Mouse (Mus musculus) forebrain, embryonic 11.5 days (tissue): ENCODE data around the gene Prf1. TPM values are rescaled to one million over a fixed set of nuclear protein-coding genes. Genes with fewer than 3 reads are reported as not detected.

Source experiments
- ATAC-seq: fragments of 200-750 bp; cut with Nextera tagmentation; replicated peaks from 2 replicates; pipeline ENCODE4 v1.8.0; 2017; ENCODE audit warnings: moderate TSS enrichment; ENCODE audit not compliant: low FRiP score
- DNase-seq: peaks from one replicate; pipeline ENCODE4 v3.0.0-alpha.2; 2017; ENCODE audit warnings: low spot score
- H3K27ac ChIP-seq: fragments of 300-500 bp; sonication (generic); 2 replicates; pipeline ENCODE4 v1.5.1; 2014; ENCODE audit warnings: low read depth, low read length
- H3K27me3 ChIP-seq: fragments of 300-500 bp; sonication (generic); 2 replicates; pipeline ENCODE4 v1.6.1; 2014; ENCODE audit warnings: mild to moderate bottlenecking, low read length, mixed read lengths; ENCODE audit not compliant: control insufficient read depth, insufficient read depth
- H3K36me3 ChIP-seq: fragments of 300-500 bp; sonication (generic); 2 replicates; pipeline ENCODE4 v1.6.1; 2014; ENCODE audit warnings: mild to moderate bottlenecking, low read length, moderate library complexity, mixed read lengths; ENCODE audit not compliant: control insufficient read depth, insufficient read depth
- H3K4me1 ChIP-seq: fragments of 300-500 bp; sonication (generic); replicated peaks from 2 replicates; pipeline ENCODE4 v1.6.1; 2014; ENCODE audit warnings: low read length, mixed read lengths; ENCODE audit not compliant: control insufficient read depth, insufficient read depth
- H3K4me2 ChIP-seq: fragments of 300-500 bp; sonication (generic); 2 replicates; pipeline ENCODE4 v1.6.1; 2014; ENCODE audit warnings: low read depth, mild to moderate bottlenecking, low read length, moderate library complexity, mixed read lengths; ENCODE audit not compliant: severe bottlenecking
- H3K4me3 ChIP-seq: fragments of 300-500 bp; sonication (generic); 2 replicates; pipeline ENCODE4 v1.5.1; 2014; ENCODE audit warnings: low read depth, low read length
- H3K9ac ChIP-seq: fragments of 300-500 bp; sonication (generic); 2 replicates; pipeline ENCODE4 v1.6.1; 2014; ENCODE audit warnings: low read length
- H3K9me3 ChIP-seq: fragments of 300-500 bp; sonication (generic); 2 replicates; pipeline ENCODE4 v1.6.1; 2016; ENCODE audit warnings: low read length, mixed read lengths; ENCODE audit not compliant: control insufficient read depth
- WGBS: fragments of 180-500 bp; shearing (Covaris S2); extraction: QIAGEN DNeasy Blood & Tissue Kit; methylation state at CpG from one replicate; pipeline ENCODE4 v1.1.7; 2014; 5-methylcytosine and 5-hydroxymethylcytosine counted together
- polyA plus RNA-seq: library from polyadenylated mRNA; unstranded; fragments of >200 nt; fragmentation: Nextera tagmentation; extraction: Ambion mirVana; gene quantifications from 2 replicates; pipeline ENCODE4 v1.2.1, GENCODE M21; 2014

Gene Prf1
- polyA plus RNA-seq, 1 experiment from 2014 or later = not detected

DNA sequence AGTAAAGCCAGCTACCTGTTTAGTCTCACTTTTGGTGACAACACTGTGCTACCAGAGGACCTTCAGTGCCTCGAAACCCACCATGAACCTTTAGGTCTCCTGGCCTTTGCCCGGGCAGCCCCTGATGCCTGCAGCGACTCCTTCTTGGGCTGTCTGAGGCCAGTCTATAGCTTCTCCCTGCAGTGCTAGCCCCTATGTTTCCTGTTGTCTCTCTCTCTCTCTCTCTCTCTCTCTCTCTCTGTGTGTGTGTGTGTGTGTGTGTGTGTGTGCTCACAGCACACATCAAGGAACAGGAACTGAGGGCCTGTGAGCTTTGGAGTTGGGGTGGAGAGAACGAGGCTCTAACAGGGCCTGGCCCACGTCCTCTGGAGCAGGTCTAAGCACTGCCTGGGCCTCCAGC, 39.0 kb downstream of the Prf1 start:
- Histone ChIP-seq H3K4me1 (no peaks in the 10 kb centered on the region), H3K4me3 (no peak overlapping the region), H3K27ac (no peak overlapping the region), H3K9ac (no peak overlapping the region), H3K36me3 (no peaks in the 10 kb centered on the region), H3K4me2 (no peak overlapping the region), H3K27me3 (no peaks in the 10 kb centered on the region), H3K9me3 (no peaks in the 10 kb centered on the region)
- ATAC-seq (no peak), DNase-seq (no peak)
- 76% methylated on average over 5 of the region's 5 CpGs for WGBS

DNA sequence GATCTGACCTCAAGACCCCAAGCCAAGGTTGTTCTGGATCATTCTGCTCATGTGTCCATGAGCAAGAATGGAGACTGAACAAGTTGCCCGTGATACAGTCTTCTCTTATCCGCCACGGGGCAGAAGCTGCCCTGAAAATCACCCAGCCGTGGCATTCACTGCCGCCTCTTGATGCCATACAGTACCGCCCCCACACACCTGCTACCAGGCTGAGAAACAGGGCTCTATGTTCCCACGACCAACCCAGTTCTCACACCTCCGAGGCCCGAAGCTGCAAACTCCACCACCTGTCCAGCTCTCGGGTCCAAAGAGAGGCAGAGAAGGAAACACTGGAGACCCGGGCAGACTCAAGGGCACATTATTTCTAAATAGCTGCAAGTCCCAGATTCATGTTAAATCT, 40.0 kb downstream of the Prf1 start:
- Histone ChIP-seq H3K9ac (no peak overlapping the region), H3K27me3 (no peaks in the 10 kb centered on the region), H3K4me1 (no peaks in the 10 kb centered on the region), H3K4me2 (no peak overlapping the region), H3K36me3 (no peaks in the 10 kb centered on the region), H3K27ac (no peak overlapping the region), H3K9me3 (no peaks in the 10 kb centered on the region), H3K4me3 (no peak overlapping the region)
- ATAC-seq (no peak), DNase-seq (no peak)
- WGBS = 91% methylated on average over 11 of the region's 11 CpGs

DNA sequence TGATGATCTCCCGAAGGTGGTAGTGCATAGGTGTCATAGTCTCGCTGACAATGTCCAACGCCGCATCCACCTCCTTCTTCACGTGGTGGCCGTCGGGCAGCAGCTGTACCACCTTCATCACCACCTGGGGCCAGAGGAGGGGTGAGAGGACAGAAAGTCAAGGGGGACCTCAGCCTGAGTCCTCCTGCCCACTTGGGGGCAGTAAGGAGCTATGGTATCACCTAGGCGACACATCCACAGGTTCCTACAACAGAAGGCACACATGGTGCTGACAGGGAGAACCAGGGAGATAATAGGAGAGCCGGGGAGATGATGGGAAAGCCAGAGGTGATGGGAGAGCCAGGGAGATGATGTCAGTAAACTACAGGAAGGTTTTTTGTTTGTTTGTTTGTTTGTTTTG, 41.6 kb downstream of the Prf1 start:
- no peak overlapping the region for H3K9ac ChIP-seq
- whole genome bisulfite sequencing = 88% methylated on average over 9 of the region's 9 CpGs
- no peaks in the 10 kb centered on the region for H3K4me1 ChIP-seq
- no peak for DNase-seq
- ATAC-seq = no peak
- H3K27me3 ChIP-seq = no peaks in the 10 kb centered on the region
- no peak overlapping the region for H3K4me2 ChIP-seq
- H3K9me3 ChIP-seq = no peaks in the 10 kb centered on the region
- no peak overlapping the region for H3K27ac ChIP-seq
- H3K4me3 ChIP-seq = no peak overlapping the region
- H3K36me3 ChIP-seq = no peaks in the 10 kb centered on the region

DNA sequence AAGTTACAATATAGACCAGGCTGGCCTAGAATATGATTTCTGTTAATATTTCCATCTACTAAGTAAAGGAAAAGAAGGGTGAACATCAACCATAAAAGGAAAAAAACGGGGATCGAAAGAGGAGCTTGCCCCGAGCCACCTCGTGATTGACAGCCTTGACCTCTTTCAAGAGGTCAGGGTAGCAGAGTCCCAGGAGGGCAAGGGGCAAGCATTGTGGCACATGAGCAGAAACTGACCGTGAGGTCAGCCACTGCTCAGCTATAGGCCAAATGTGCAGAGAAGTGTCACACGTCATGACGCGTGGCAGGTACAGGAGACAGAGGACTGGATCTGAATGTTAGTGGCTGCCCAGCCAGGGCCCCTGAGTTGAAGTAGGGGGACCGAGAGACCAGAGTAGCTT, 42.6 kb downstream of the Prf1 start:
- H3K9me3 ChIP-seq = no peaks in the 10 kb centered on the region
- DNase-seq = no peak

DNA sequence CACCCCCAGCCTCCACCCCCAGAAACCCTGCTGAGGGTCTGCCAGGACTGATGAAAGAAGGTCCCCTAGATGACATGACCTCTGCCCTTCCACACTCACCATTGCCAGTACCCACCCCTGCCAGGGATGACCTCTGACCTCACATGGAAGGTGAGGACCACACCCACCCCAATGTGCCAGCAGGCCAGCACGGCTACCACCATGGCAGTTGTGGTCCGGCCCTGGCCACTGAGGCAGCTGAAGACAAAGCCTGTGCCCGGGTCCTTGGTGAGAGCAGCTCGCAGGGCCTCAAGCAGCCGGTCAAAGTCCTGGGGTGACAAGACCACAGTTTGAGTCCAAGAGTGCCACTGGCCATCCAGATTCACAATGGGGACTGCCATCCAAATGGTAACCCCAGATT, 43.4 kb downstream of the Prf1 start:
- 93% methylated on average over 5 of the region's 5 CpGs for WGBS
- Histone ChIP-seq H3K27ac (no peak overlapping the region), H3K36me3 (no peaks in the 10 kb centered on the region), H3K9ac (no peak overlapping the region), H3K4me1 (no peaks in the 10 kb centered on the region), H3K9me3 (no peaks in the 10 kb centered on the region), H3K27me3 (no peaks in the 10 kb centered on the region), H3K4me3 (no peak overlapping the region), H3K4me2 (no peak overlapping the region)
- ATAC-seq (no peak), DNase-seq (no peak)

More for the DNA sequence above, 42.6 kb downstream of the Prf1 start:
- Histone ChIP-seq H3K9ac (no peak overlapping the region), H3K4me3 (no peak overlapping the region), H3K27me3 (no peaks in the 10 kb centered on the region), H3K4me1 (no peaks in the 10 kb centered on the region), H3K27ac (no peak overlapping the region), H3K36me3 (no peaks in the 10 kb centered on the region), H3K4me2 (no peak overlapping the region)
- no peak for ATAC-seq
- WGBS = 74% methylated on average over 9 of the region's 9 CpGs

DNA sequence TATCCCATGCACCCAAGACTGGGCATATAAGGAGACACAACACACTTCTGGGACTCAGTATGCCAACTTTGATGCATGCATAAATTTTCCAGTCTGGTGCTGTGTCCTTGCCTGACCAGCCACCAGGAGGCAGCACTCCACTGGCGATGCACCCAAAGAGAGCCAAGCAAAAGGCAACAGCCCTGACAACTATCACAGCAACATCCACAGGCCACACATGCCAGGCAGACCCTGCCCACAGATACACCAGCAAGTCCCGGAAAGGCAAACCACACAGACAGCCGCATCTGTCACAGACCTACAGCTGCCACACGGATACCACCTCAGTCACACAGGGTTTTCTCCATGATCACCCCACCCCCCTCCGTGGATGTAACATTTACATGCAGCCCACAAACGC, 43.9 kb downstream of the Prf1 start:
- no peaks in the 10 kb centered on the region for H3K9me3 ChIP-seq
- no peak overlapping the region for H3K27ac ChIP-seq
- 74% methylated on average over 6 of the region's 6 CpGs for WGBS
- ATAC-seq = peak; percentile 36; the same call in 1 of the 2 replicates
- no peak overlapping the region for H3K9ac ChIP-seq
- DNase-seq = peak; percentile 84
- H3K4me2 ChIP-seq = no peak overlapping the region
- no peaks in the 10 kb centered on the region for H3K4me1 ChIP-seq
- no peaks in the 10 kb centered on the region for H3K36me3 ChIP-seq
- no peaks in the 10 kb centered on the region for H3K27me3 ChIP-seq
- H3K4me3 ChIP-seq = no peak overlapping the region

DNA sequence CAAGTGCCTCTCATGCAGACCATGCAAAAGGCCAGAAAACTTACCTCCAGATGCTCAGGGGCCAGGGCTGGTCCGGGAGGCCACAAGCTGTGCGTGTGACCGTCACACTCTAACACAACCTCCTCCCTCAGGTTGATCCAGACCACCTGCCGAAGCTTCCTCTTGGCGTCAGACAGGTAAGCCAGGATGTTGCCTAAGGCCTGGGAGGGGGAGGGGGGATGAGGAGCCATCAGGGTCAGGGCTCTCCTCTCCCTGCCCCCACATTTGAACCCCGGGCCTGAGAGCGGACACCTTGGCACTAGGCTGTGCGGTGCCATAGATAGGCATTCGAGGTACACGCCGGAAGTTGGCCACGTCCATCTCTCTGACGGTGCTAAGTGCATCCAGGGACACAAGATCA, 45.1 kb downstream of the Prf1 start:
- Histone ChIP-seq H3K36me3 (no peaks in the 10 kb centered on the region), H3K9me3 (no peaks in the 10 kb centered on the region), H3K4me2 (no peak overlapping the region), H3K4me3 (no peak overlapping the region), H3K27me3 (no peaks in the 10 kb centered on the region), H3K27ac (no peak overlapping the region), H3K4me1 (no peaks in the 10 kb centered on the region), H3K9ac (no peak overlapping the region)
- WGBS = 95% methylated on average over 13 of the region's 13 CpGs
- no peak for DNase-seq
- no peak for ATAC-seq

DNA sequence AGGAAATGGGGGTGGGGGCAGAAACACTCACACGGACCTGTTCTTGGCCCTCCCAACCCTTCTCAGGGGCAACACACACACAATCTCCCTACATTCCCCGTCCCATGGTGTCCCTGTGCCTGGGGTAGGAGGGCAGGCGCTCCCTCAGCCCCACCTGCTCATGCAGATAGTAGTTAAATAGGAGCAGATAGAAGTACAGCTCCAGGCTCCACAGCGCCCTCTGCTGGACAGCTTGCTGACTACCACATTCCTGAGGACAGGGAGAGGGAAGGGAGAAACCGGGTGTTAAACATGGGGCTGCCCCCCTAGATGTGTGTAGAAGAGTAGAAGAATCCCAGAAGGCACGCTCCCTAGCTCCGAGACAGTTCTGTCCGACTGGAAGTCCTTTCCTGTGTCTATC, 46.3 kb downstream of the Prf1 start:
- ATAC-seq = no peak; the same call in 1 of the 2 replicates
- WGBS = 53% methylated on average over 8 of the region's 8 CpGs

DNA sequence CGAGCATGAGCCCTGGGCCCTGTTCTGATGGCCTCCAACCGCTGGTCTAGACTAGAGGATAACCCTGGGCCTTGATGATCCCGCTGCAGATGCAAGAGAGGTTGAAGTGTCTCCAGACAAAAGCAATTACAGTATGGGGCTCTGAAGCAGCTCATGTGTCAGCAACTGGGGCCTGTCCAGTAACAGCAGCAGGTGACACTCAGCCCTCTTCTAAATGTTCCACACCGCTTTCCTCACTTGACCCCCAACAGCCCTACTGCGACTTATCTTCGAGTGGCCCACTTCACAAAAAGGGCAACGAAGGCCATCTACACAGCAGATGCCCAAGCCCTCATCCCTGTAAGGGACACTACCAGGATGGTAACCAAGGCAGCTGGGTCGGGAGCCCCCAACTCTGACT, 47.5 kb downstream of the Prf1 start:
- DNase-seq = no peak
- ATAC-seq = no peak
- no peak overlapping the region for H3K9ac ChIP-seq
- no peak overlapping the region for H3K4me2 ChIP-seq
- no peaks in the 10 kb centered on the region for H3K27me3 ChIP-seq
- H3K36me3 ChIP-seq = no peaks in the 10 kb centered on the region
- no peak overlapping the region for H3K4me3 ChIP-seq
- no peaks in the 10 kb centered on the region for H3K4me1 ChIP-seq
- no peak overlapping the region for H3K27ac ChIP-seq
- 83% methylated on average over 8 of the region's 8 CpGs for WGBS
- no peaks in the 10 kb centered on the region for H3K9me3 ChIP-seq

More for the DNA sequence above, 46.3 kb downstream of the Prf1 start:
- Histone ChIP-seq H3K4me3 (no peak overlapping the region), H3K27ac (no peak overlapping the region), H3K4me2 (no peak overlapping the region), H3K4me1 (no peaks in the 10 kb centered on the region), H3K9ac (no peak overlapping the region), H3K27me3 (no peaks in the 10 kb centered on the region), H3K9me3 (no peaks in the 10 kb centered on the region), H3K36me3 (no peaks in the 10 kb centered on the region)
- DNase-seq = peak; percentile 84
